Mouse (Mus musculus): Measurements from ENCODE around the gene Clns1a. TPM values are rescaled to one million over a fixed set of nuclear protein-coding genes. Genes with fewer than 3 reads are reported as not detected.

Clns1a gene
- total RNA-seq, 2 experiments from 2014 or later, result 29.5 to 31.5 TPM

DNA sequence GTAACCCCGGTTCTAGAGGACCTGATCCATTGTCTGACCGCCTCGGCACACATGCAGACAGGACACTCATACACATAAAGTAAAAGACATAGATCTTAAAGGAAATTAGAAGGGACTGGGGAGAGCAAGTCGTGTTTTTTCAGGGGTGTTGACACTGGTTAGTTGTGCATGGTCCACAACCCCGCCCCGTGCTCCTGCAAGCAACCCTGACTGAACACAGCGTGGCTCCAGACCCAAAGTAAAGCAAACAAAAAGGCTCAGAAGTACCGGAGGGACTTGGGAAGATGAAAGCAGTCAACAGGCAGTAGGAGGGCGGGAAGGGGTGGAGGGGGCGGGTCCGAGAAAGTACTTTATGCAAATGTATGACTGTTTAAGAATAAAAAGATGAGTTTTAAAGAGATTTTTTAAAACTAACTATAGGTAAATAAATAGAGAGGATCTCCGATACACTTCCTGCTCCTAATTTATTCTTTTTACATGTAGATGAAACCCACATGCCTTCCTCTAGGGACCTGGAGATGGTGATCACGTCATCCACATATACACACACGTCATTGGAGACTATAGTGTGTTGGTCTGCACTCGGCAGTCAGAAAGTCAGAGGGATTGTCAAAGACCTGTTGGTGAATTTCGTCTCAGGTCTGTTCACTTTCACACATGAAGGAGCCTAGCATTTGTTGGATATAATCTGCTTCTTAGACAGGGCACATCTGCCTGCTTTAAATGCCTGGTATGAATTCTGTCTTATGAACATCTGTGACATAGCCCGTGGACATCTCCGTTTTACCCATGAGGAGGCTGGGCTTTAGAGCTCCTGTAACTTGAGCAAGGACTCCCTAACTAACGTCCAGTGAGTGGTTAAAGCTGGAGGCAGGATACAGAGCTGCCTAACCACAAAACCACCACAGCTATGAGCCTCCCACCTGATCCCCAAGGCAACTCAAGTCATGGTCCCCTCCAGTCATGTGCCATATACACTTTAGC, 53.1 kb downstream of the Clns1a start:
- intact Hi-C loops (cut with DNase I), result loop anchor here (2.0 to 5.0 kb wide), 2 partner anchors 93 to 369 kb away; partner anchors contain the start of gene Myo7a
- DNase-seq (ENCODE audit: low spot score), result no peak

- DNase-seq (ENCODE audit: low spot score), result no peak
- intact Hi-C loops (cut with DNase I), result no loop called here
These were observed 60.8 kb downstream of the Clns1a start for GRCm38 (mm10) chr7:97756967-97757881.

- no peak for DNase-seq (ENCODE audit: low spot score)
- intact Hi-C loops (cut with DNase I), result no loop called here
These were observed 68.2 kb downstream of the Clns1a start for GRCm38 (mm10) chr7:97764591-97764990.

GRCm38 (mm10) chr7:97765181-97765962, 68.9 kb downstream of the Clns1a start:
- no peak for DNase-seq (ENCODE audit: low spot score)
- intact Hi-C loops (cut with DNase I), result no loop called here

DNA sequence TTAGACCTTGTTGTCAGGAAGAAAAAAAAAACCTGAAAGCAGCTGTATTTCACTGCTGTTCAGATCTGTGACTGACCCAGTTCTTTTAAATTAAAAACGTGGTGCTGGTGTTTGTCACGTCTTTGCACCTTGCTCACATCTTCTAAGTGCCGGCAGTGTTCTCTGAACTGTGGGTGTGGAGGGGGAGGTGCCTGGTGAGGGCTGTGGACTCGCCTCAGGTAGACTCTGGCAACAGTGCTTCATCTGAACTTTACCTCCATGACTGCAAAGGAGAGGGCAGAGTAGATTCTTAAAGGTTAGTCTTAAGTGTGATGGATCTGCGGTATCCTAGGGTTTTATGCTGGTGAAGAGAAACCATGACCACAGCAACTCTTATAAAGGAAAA, 69.5 kb downstream of the Clns1a start:
- intact Hi-C loops (cut with DNase I), result no loop called here
- no peak for DNase-seq (ENCODE audit: low spot score)

DNA sequence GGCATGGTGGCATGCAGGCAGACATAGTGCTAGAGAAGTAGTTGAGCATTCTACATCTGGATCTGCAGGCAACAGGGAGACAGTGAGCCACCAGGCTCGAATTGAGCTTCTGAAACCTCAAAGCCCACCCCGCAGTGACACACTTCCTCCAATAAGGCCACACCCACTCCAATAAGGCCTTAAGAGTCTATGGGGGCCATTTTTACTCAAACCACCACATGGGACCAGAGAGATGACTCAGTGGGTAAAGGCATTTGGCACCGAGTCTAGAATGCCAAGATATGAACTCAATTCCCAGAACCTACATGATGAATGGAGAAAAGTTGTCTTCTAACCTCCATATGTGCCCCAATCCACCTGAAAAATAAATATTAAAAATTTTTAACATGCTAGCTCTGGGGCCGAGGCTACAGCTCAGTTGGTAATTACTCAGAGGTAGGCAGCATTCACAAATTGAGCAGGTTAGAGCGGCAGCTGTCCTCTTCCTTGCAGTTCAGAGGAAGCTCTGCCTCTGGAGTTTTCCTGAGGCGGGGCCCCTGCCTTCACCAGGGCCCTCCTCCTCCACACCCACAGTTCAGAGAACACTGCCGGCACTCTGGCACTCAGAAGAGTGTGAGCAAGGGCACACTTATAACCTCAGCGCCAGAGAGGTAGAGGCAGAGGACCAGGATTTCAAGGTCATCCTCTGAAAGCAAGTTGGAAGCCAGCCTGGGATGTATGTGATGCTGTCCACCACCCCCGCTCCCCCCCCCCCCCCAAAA, 70.2 kb downstream of the Clns1a start:
- no peak for DNase-seq (ENCODE audit: low spot score)
- intact Hi-C loops (cut with DNase I), result no loop called here

DNA sequence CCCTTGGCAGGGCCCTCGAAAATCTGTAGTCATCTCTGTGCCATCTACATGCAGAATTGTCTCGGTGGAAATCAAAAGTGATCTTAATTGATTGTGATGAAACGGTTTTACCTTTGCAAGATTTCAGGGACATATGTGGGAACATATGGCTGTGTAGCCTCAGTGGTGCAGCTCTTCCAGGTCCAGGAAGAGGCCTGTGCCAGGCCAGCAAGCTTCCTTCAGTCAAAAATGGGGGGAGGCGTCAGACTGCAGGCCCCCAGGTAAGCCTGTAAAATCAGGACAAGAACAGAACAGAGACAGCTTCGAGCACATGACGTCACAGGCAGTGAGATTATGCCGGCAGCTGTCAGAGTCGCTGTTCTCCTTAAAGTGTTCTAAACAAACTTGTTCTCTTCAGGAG, 71.4 kb downstream of the Clns1a start:
- intact Hi-C loops (cut with DNase I), result no loop called here
- no peak for DNase-seq (ENCODE audit: low spot score)

DNA sequence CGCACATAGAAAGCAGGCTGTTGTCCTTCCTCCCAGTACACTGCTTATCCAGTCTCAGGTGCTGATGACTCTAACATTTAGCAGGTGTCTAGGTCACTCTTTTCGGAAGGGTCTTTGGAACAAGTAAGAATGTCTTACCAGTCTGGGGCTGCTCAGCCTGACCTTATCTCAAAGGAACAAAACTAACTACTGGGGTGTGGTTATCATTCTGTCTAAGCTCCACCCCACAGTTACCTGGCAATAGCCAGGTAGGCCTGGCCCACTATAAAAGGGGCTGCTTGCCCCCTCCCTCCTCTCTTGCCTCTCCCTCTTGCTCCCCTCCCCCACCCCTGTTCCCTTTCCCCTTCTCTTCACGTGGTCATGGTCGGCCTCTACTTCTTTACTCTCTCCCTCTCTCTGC, 72.6 kb downstream of the Clns1a start:
- intact Hi-C loops (cut with DNase I), result no loop called here
- DNase-seq (ENCODE audit: low spot score), result no peak

Other genes with a start within 250 kb of the Clns1a start
- gene Kctd14, start 245.3 kb upstream of the Clns1a start, total RNA-seq (2021), result under 1 TPM; 0.11 to 0.13 TPM
- gene Ints4, start 215.7 kb upstream of the Clns1a start, total RNA-seq (2021), result 10 to 100 TPM; 41.5 to 44.9 TPM
- 10 to 100 TPM; 60.7 to 61.9 TPM for gene Aamdc, start 117.1 kb upstream of the Clns1a start, total RNA-seq (2021)
- gene Rsf1, start 116.7 kb upstream of the Clns1a start, total RNA-seq (2021), result 10 to 100 TPM; 15.0 to 17.4 TPM
- 1 to 10 TPM; 1.6 to 1.9 TPM for gene Aqp11, start 41.7 kb downstream of the Clns1a start, total RNA-seq (2021)
- gene Pak1, start 91.9 kb downstream of the Clns1a start, total RNA-seq (2021), result 1 to 10 TPM; 1.2 to 1.3 TPM
- not detected for gene Gdpd4, start 223.3 kb downstream of the Clns1a start, total RNA-seq (2021)